Mouse (Mus musculus) adipose tissue, adult 10 weeks (tissue): ENCODE results near the gene Tcp11. TPM values are rescaled to one million over a fixed set of nuclear protein-coding genes. Genes with fewer than 3 reads are reported as not detected.

Experiments used
- polyA plus RNA-seq: library from polyadenylated mRNA; stranded (reverse); fragments of 350-450 nt; fragmentation: Illumina TruSeq; extraction: RNeasy Lipid Tissue Mini Kit (QIAGEN cat#74804); gene quantifications from one replicate; pipeline ENCODE4 v1.2.3, GENCODE M21; 2014; ENCODE audit warnings: low read depth, low replicate concordance

Gene Tcp11
- polyA plus RNA-seq: 61.6 TPM

GRCm38 (mm10) chr17:28080045-28080816 is at the start of gene Tcp11:
TSS of gene Tcp11 (minus strand) at chr17:28080639.

Other genes starting within 250 kb of the Tcp11 start
- 68.7 TPM for gene Snrpc, start 242.5 kb downstream of the Tcp11 start, polyA plus RNA-seq
- 9.0 TPM for gene Uhrf1bp1, start 224.2 kb downstream of the Tcp11 start, polyA plus RNA-seq
- 25.0 TPM for gene Anks1, start 171.3 kb downstream of the Tcp11 start, polyA plus RNA-seq
- gene Taf11, start 170.8 kb downstream of the Tcp11 start, polyA plus RNA-seq: 29.5 TPM
- 2.4 TPM for gene Scube3, start 61.5 kb upstream of the Tcp11 start, polyA plus RNA-seq
- gene Zfp523, start 96.5 kb upstream of the Tcp11 start, polyA plus RNA-seq: 56.6 TPM
- gene Def6, start 127.1 kb upstream of the Tcp11 start, polyA plus RNA-seq: 10.4 TPM
- gene Ppard, start 152.1 kb upstream of the Tcp11 start, polyA plus RNA-seq: 33.6 TPM
- gene Fance, start 232.9 kb upstream of the Tcp11 start, polyA plus RNA-seq: 22.9 TPM
- 938 TPM for gene Rpl10a, start 247.8 kb upstream of the Tcp11 start, polyA plus RNA-seq